Mouse (Mus musculus) adrenal gland, postnatal 0 days (tissue): ENCODE results near the gene Acvr1c. TPM values are rescaled to one million over a fixed set of nuclear protein-coding genes. Genes with fewer than 3 reads are reported as not detected.

Experiments
- polyA plus RNA-seq: library from polyadenylated mRNA; unstranded; fragments of >200 nt; fragmentation: Nextera tagmentation; extraction: Ambion mirVana; gene quantifications from 2 replicates; pipeline ENCODE4 v1.2.1, GENCODE M21; 2015

Gene Acvr1c
- 0.88 and 1.9 TPM in 2 replicates for polyA plus RNA-seq

DNA sequence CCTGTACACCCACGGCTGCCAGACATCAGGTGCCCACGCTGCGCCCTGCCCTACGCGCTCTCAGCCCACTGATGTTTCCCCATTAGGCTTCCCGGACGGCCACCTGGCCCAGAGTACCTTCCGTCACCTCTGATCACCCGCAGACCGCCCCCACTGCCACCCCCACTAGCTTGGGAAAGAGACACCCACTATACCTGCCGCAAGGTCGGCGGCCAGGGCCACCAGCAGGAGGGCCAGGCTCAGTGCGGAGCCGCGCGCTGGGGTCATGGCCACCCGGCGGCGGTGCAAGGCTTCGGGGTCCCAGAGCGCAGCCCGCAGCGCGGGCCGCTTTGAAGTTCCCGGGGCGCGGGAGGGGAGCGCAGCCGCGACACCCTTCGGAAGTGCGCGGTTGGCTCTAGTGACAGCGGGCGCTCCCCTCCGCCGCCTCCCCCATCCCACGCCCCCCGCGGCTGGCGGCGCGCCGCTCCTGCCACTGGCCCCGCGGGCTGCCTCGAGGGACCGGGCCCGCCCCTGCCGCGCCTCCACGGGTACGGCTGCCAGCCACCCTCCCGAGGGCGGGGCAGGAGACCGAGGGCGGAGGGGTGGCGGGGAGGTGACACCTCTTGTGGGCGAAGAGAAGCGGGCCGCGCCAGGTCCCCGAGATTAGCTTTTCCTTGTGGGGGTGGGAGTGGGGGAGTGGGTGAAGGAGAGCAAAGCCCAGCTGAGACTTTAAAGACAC, at the start of gene Acvr1c:
TSS of gene Acvr1c (minus strand) at position 482 of the 718 bp plus-strand sequence.

Other genes starting within 250 kb of the Acvr1c start
- gene Cytip, start 162.4 kb downstream of the Acvr1c start, polyA plus RNA-seq: 4.3 and 4.6 TPM in 2 replicates
- gene Gm17409, start 112.2 kb upstream of the Acvr1c start, polyA plus RNA-seq: not detected in 2 replicates
- gene Acvr1, start 209.3 kb upstream of the Acvr1c start, polyA plus RNA-seq: 6.1 and 9.0 TPM in 2 replicates
- 18.2 and 32.0 TPM in 2 replicates for gene Upp2, start 209.4 kb upstream of the Acvr1c start, polyA plus RNA-seq